Mouse (Mus musculus): Measurements from ENCODE around the gene Zfp867. TPM values are rescaled to one million over a fixed set of nuclear protein-coding genes. Genes with fewer than 3 reads are reported as not detected.

Gene Zfp867
- polyA plus RNA-seq, 1 experiment from 2014 or later: 15.9 TPM

- ATAC-seq (replicated peaks): no peak
- WGBS: 94% methylated on average over 5 of the region's 5 CpGs
- Histone ChIP-seq H3K27me3 (no peaks in the 10 kb centered on the region), H3K4me1 (peaks cover 12% of the 10 kb centered on the region), H3K9ac (replicated peaks) (no peak overlapping the region), H3K27ac (replicated peaks) (no peak overlapping the region), H3K9me3 (no peaks in the 10 kb centered on the region), H3K4me3 (no peak overlapping the region), H3K4me2 (replicated peaks) (no peak overlapping the region), H3K36me3 (peaks cover 64% of the 10 kb centered on the region)
These were observed 29.9 kb upstream of the Zfp867 start for GRCm38 (mm10) chr11:59501978-59502700.

GRCm38 (mm10) chr11:59497747-59498146 is 25.5 kb upstream of the Zfp867 start:
- Histone ChIP-seq H3K27me3 (no peaks in the 10 kb centered on the region), H3K36me3 (peaks cover 84% of the 10 kb centered on the region), H3K9me3 (no peaks in the 10 kb centered on the region), H3K27ac (replicated peaks) (no peak overlapping the region), H3K4me3 (no peak overlapping the region), H3K4me2 (replicated peaks) (no peak overlapping the region), H3K4me1 (no peaks in the 10 kb centered on the region), H3K9ac (replicated peaks) (no peak overlapping the region)
- WGBS: 89% methylated on average over 7 of the region's 7 CpGs
- ATAC-seq (replicated peaks): no peak

DNA sequence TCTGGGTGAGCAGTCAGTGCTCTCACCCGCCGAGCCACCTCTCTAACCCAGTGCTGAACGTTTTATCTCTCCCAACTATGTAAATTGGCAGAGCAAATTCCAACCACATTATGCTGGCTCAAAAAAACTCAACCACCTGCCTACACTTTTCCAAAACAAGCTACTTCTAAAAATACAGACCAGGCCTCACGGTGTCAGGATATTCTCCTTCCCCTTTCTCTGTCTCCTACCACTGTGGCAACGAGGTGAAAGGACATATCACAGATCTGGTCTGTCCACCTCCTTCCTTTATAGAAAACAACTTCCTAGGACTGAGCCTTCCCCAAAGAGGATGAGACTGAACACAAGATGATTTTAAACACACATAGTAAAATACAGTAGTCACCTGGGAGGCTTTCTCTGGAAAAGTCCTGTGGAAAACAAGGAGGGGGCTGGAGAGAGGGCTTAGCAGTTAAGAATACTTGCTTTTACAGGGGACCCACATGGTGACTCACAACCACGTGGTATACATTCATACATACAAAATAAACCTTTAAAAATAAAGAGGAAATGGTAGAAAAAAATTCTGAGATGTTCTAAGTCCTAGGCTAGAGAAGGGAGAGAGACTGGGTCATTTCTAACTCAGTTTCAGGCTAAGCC is 24.5 kb upstream of the Zfp867 start:
- Histone ChIP-seq H3K4me1 (no peaks in the 10 kb centered on the region), H3K27me3 (no peaks in the 10 kb centered on the region), H3K9me3 (no peaks in the 10 kb centered on the region), H3K9ac (replicated peaks) (no peak overlapping the region), H3K36me3 (peaks cover 85% of the 10 kb centered on the region), H3K4me3 (no peak overlapping the region), H3K27ac (replicated peaks) (no peak overlapping the region), H3K4me2 (replicated peaks) (no peak overlapping the region)
- ATAC-seq (replicated peaks): no peak
- 90% methylated on average over 6 of the region's 6 CpGs for WGBS

GRCm38 (mm10) chr11:59486222-59486621 is 13.9 kb upstream of the Zfp867 start:
- no peak overlapping the region for H3K4me3 ChIP-seq
- H3K9ac ChIP-seq (replicated peaks): no peak overlapping the region
- no peak overlapping the region for H3K4me2 ChIP-seq (replicated peaks)
- H3K36me3 ChIP-seq: peaks cover 45% of the 10 kb centered on the region
- H3K27me3 ChIP-seq: no peaks in the 10 kb centered on the region
- H3K4me1 ChIP-seq: no peaks in the 10 kb centered on the region
- no peak for ATAC-seq (replicated peaks)
- no peak overlapping the region for H3K27ac ChIP-seq (replicated peaks)
- H3K9me3 ChIP-seq: no peaks in the 10 kb centered on the region
- 88% methylated on average over 8 of the region's 8 CpGs for WGBS

DNA sequence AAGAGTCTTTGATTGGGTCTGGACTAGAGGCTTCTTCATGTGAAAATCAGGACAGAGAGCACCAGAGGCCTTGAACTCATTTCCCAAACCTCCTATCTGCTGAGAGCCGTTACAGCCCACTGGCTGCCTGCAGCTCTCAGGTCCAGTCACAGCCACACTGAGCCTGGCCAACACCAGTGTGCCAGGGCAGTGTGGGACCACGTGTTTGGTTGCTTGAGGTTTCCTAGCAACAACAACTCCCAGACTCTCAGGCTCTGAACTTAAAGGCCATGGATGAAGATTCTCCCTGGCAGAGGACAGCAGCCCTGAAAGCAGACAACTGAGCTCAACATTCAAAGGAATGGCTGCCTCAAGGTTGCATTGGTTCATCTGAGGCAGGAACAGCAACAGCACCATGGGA is 13.4 kb upstream of the Zfp867 start:
- Histone ChIP-seq H3K9ac (replicated peaks) (no peak overlapping the region), H3K27ac (replicated peaks) (no peak overlapping the region), H3K4me1 (no peaks in the 10 kb centered on the region), H3K9me3 (no peaks in the 10 kb centered on the region), H3K4me3 (no peak overlapping the region), H3K27me3 (no peaks in the 10 kb centered on the region), H3K36me3 (peaks cover 39% of the 10 kb centered on the region), H3K4me2 (replicated peaks) (no peak overlapping the region)
- ATAC-seq (replicated peaks): no peak
- 70% methylated on average over 2 of the region's 2 CpGs for WGBS

- no peak overlapping the region for H3K4me3 ChIP-seq
- 4% methylated on average over 2 of the region's 2 CpGs for WGBS
These were observed 10.9 kb upstream of the Zfp867 start for GRCm38 (mm10) chr11:59483212-59483611.

GRCm38 (mm10) chr11:59477240-59477639 is 5.0 kb upstream of the Zfp867 start:
- Histone ChIP-seq H3K9me3 (no peaks in the 10 kb centered on the region), H3K4me2 (replicated peaks) (no peak overlapping the region), H3K9ac (replicated peaks) (no peak overlapping the region), H3K27ac (replicated peaks) (no peak overlapping the region), H3K4me1 (no peaks in the 10 kb centered on the region), H3K4me3 (no peak overlapping the region), H3K36me3 (no peaks in the 10 kb centered on the region), H3K27me3 (no peaks in the 10 kb centered on the region)
- ATAC-seq (replicated peaks): no peak
- 64% methylated on average over 6 of the region's 6 CpGs for WGBS

More at GRCm38 (mm10) chr11:59483212-59483611, 10.9 kb upstream of the Zfp867 start:
- no peak overlapping the region for H3K27ac ChIP-seq (replicated peaks)
- H3K27me3 ChIP-seq: no peaks in the 10 kb centered on the region
- H3K4me2 ChIP-seq (replicated peaks): no peak overlapping the region
- peaks cover 22% of the 10 kb centered on the region for H3K36me3 ChIP-seq
- H3K9me3 ChIP-seq: no peaks in the 10 kb centered on the region
- ATAC-seq (replicated peaks): no peak
- H3K4me1 ChIP-seq: no peaks in the 10 kb centered on the region
- H3K9ac ChIP-seq (replicated peaks): no peak overlapping the region

GRCm38 (mm10) chr11:59471413-59472325 is 605 bp downstream of the Zfp867 start:
- no peaks in the 10 kb centered on the region for H3K9me3 ChIP-seq
- H3K4me2 ChIP-seq (replicated peaks): peak overlapping the region; percentile 83
- 9% methylated on average over 37 of the region's 37 CpGs for WGBS
- H3K27me3 ChIP-seq: no peaks in the 10 kb centered on the region
- H3K4me3 ChIP-seq: peak overlapping the region; percentile 76
- ATAC-seq (replicated peaks): peak; percentile 74
- peak overlapping the region; percentile 73 for H3K27ac ChIP-seq (replicated peaks)
- H3K9ac ChIP-seq (replicated peaks): peak overlapping the region; percentile 96
- H3K4me1 ChIP-seq: peaks cover 18% of the 10 kb centered on the region
- no peaks in the 10 kb centered on the region for H3K36me3 ChIP-seq

DNA sequence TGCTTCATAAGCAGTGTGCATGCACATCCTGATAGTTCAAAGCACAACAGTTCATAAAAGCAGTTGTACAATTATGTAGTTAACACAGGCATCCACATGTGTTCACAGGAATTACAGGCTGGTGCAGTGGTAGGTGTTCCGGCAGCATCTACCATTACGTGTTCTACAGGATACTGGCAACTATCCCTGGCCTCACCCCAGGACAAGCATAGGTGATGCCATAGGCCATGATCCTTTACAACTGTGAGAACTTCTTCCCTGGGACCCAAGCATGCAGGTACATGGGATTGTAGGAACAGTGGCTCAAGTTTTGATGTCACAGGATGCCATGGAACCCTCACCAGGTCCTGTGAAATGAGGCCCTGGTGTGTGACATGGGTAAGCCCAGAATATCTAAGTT is 11.8 kb downstream of the Zfp867 start:
- Histone ChIP-seq H3K9ac (replicated peaks) (no peak overlapping the region), H3K27ac (replicated peaks) (no peak overlapping the region), H3K27me3 (no peaks in the 10 kb centered on the region), H3K4me1 (no peaks in the 10 kb centered on the region), H3K36me3 (peaks cover 69% of the 10 kb centered on the region), H3K4me2 (replicated peaks) (no peak overlapping the region), H3K4me3 (no peak overlapping the region), H3K9me3 (peaks cover 24% of the 10 kb centered on the region)
- ATAC-seq (replicated peaks): no peak
- 96% methylated on average over 2 of the region's 2 CpGs for WGBS

- WGBS: 60% methylated on average over 5 of the region's 5 CpGs
These were observed 13.3 kb downstream of the Zfp867 start for GRCm38 (mm10) chr11:59458973-59459372.

GRCm38 (mm10) chr11:59456891-59457290 is 15.4 kb downstream of the Zfp867 start:
- no peak overlapping the region for H3K9ac ChIP-seq (replicated peaks)
- no peak overlapping the region for H3K27ac ChIP-seq (replicated peaks)
- ATAC-seq (replicated peaks): no peak
- H3K4me3 ChIP-seq: no peak overlapping the region
- no peak overlapping the region for H3K4me2 ChIP-seq (replicated peaks)
- 95% methylated on average over 2 of the region's 2 CpGs for WGBS
- H3K4me1 ChIP-seq: no peaks in the 10 kb centered on the region
- no peaks in the 10 kb centered on the region for H3K9me3 ChIP-seq
- H3K36me3 ChIP-seq: peaks cover 59% of the 10 kb centered on the region
- H3K27me3 ChIP-seq: no peaks in the 10 kb centered on the region

More at GRCm38 (mm10) chr11:59458973-59459372, 13.3 kb downstream of the Zfp867 start:
- Histone ChIP-seq H3K9me3 (peaks cover 15% of the 10 kb centered on the region), H3K27ac (replicated peaks) (no peak overlapping the region), H3K4me2 (replicated peaks) (no peak overlapping the region), H3K36me3 (peaks cover 68% of the 10 kb centered on the region), H3K9ac (replicated peaks) (no peak overlapping the region), H3K4me3 (no peak overlapping the region), H3K4me1 (no peaks in the 10 kb centered on the region), H3K27me3 (no peaks in the 10 kb centered on the region)
- no peak for ATAC-seq (replicated peaks)

DNA sequence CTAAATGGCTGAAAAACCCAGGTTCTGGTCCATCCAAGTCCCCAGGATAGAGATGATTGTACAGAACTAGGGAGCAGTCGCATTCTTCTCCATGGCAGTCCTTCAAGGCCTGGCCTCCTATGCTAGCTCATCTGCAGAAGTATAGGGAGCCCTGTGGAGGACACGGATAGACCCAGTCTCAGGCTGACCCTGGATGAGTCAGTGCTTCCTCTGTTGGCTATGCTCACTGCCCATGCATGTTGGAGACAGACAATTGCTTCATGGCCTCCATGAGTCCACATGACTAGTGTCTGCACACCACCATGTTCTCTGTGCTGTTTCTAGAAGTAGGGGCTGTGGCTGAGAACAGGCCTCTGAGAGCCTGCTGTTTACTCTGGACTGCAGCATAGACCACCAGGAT is 15.9 kb downstream of the Zfp867 start:
- Histone ChIP-seq H3K4me3 (no peak overlapping the region), H3K27me3 (no peaks in the 10 kb centered on the region), H3K27ac (replicated peaks) (no peak overlapping the region), H3K4me1 (0 out of 2 replicates have a peak, but pooled peaks cover 3% of the 10 kb centered on the region), H3K9ac (replicated peaks) (no peak overlapping the region), H3K4me2 (replicated peaks) (no peak overlapping the region), H3K36me3 (peaks cover 55% of the 10 kb centered on the region), H3K9me3 (no peaks in the 10 kb centered on the region)
- 88% methylated on average over 2 of the region's 2 CpGs for WGBS
- ATAC-seq (replicated peaks): no peak

All from forebrain, embryonic 15.5 days (tissue).